Mouse (Mus musculus): ENCODE measurements around the gene Slc25a11.
A peak's percentile ranks its signal among the peaks of the same experiment; 100 is the strongest.

Gene Slc25a11

GRCm38 (mm10) chr11:70651391-70651790 is 4.1 kb upstream of the Slc25a11 start:
- DNase-seq (ENCODE audit: low spot score): no peak

- no peak for DNase-seq (ENCODE audit: low spot score)
Measured at GRCm38 (mm10) chr11:70650322-70651175, 3.3 kb upstream of the Slc25a11 start.

- no peak for DNase-seq (ENCODE audit: low spot score)
Measured at GRCm38 (mm10) chr11:70649185-70649734, 2.0 kb upstream of the Slc25a11 start.

- no peak for DNase-seq (ENCODE audit: low spot score)
Measured at GRCm38 (mm10) chr11:70648512-70648911, 1.2 kb upstream of the Slc25a11 start.

GRCm38 (mm10) chr11:70647716-70648420 is 589 bp upstream of the Slc25a11 start:
- DNase-seq (ENCODE audit: low spot score): peak; percentile 31

GRCm38 (mm10) chr11:70646259-70646555 is 1.1 kb downstream of the Slc25a11 start:
- no peak for DNase-seq (ENCODE audit: low spot score)

GRCm38 (mm10) chr11:70645461-70646258 is 1.6 kb downstream of the Slc25a11 start:
- DNase-seq (ENCODE audit: low spot score): no peak

GRCm38 (mm10) chr11:70644564-70645103 is 2.6 kb downstream of the Slc25a11 start:
- no peak for DNase-seq (ENCODE audit: low spot score)

- no peak for DNase-seq (ENCODE audit: low spot score)
Measured at GRCm38 (mm10) chr11:70643051-70643450, 4.2 kb downstream of the Slc25a11 start.

GRCm38 (mm10) chr11:70641241-70641640 is 6.0 kb downstream of the Slc25a11 start:
- DNase-seq (ENCODE audit: low spot score): no peak

- DNase-seq (ENCODE audit: low spot score): no peak
Measured at GRCm38 (mm10) chr11:70639976-70640375, 7.3 kb downstream of the Slc25a11 start.

- no peak for DNase-seq (ENCODE audit: low spot score)
Measured at GRCm38 (mm10) chr11:70638714-70639278, 8.5 kb downstream of the Slc25a11 start, which contains the start of gene Gp1ba. Gene Gp1ba (plus strand): TSS chr11:70639122.

GRCm38 (mm10) chr11:70638293-70638692 is 9.0 kb downstream of the Slc25a11 start:
- no peak for DNase-seq (ENCODE audit: low spot score)

- no peak for DNase-seq (ENCODE audit: low spot score)
Measured at GRCm38 (mm10) chr11:70637764-70638163, 9.5 kb downstream of the Slc25a11 start.

GRCm38 (mm10) chr11:70635601-70636000 is 11.7 kb downstream of the Slc25a11 start:
- no peak for DNase-seq (ENCODE audit: low spot score)

- DNase-seq (ENCODE audit: low spot score): no peak
Measured at GRCm38 (mm10) chr11:70630129-70630528, 17.1 kb downstream of the Slc25a11 start.

- DNase-seq (ENCODE audit: low spot score): no peak
Measured at GRCm38 (mm10) chr11:70629557-70629956, 17.7 kb downstream of the Slc25a11 start.

GRCm38 (mm10) chr11:70628431-70628830 is 18.8 kb downstream of the Slc25a11 start:
- DNase-seq (ENCODE audit: low spot score): no peak

GRCm38 (mm10) chr11:70626877-70627276 is 20.4 kb downstream of the Slc25a11 start:
- DNase-seq (ENCODE audit: low spot score): no peak

- peak; percentile 70 for DNase-seq (ENCODE audit: low spot score)
Measured at GRCm38 (mm10) chr11:70625473-70625872, 21.8 kb downstream of the Slc25a11 start.

- DNase-seq (ENCODE audit: low spot score): no peak
Measured at GRCm38 (mm10) chr11:70623053-70623742, 24.1 kb downstream of the Slc25a11 start.

All from embryo, embryonic 10 days (tissue).